Mouse (Mus musculus) adipocyte (in vitro differentiated cells): ENCODE results near the gene Adgrv1.
A peak's percentile ranks its signal among the peaks of the same experiment; 100 is the strongest.

ENCODE experiments used
- DNase-seq: peaks from one replicate; pipeline ENCODE4 v3.0.0-alpha.2; 2016; ENCODE audit warnings: low spot score

Gene Adgrv1

DNA sequence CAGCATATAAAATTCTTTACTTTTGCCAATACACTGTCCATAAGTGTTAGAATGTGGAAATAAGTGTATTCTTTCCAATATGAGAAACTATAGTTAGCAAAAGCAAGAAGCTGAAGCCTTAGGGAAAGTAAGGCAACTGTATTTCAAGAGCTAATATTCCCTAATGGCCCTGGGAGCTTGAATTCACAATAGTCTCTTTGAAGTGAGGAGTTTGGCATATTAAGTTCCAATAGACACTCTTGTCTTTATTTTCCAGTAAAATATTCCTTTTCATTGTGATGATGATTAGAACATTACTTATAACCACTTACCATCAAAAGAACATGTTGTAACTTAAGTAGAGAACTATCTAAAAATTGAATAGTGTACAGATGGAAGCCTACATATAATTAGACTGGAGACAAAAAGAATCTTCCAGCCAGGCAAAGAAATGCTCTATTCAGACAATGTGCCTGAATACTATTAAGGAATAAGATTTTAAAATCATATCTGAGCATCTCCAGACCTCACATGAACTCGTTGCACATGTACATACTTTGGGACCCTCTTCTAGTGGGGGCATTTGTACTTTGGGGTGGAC is 225.0 kb downstream of the Adgrv1 start:
- no peak for DNase-seq

- DNase-seq, result no peak
These were observed 230.1 kb downstream of the Adgrv1 start for GRCm38 (mm10) chr13:81402826-81403225.

DNA sequence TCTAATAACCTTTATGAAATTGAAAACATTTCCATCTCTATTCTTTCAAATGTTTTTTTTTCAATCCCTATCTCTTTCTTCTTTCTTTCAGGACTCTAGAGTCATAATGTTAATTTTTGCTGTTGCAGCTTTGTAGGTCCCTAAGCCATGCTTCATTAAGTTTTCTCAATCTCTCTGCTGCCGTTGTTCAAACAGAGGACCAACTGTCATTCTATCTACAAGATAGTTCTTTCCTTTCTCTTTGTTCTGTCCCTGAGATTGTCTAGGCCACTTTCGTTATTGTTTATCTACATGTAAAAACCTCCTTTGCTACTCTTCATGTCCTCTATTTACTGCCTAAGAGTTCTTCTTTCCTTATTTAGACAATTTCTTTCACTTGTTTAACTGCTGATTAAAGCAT is 230.8 kb downstream of the Adgrv1 start:
- DNase-seq, result no peak

- DNase-seq, result no peak
These were observed 231.2 kb downstream of the Adgrv1 start for GRCm38 (mm10) chr13:81401742-81402141.

DNA sequence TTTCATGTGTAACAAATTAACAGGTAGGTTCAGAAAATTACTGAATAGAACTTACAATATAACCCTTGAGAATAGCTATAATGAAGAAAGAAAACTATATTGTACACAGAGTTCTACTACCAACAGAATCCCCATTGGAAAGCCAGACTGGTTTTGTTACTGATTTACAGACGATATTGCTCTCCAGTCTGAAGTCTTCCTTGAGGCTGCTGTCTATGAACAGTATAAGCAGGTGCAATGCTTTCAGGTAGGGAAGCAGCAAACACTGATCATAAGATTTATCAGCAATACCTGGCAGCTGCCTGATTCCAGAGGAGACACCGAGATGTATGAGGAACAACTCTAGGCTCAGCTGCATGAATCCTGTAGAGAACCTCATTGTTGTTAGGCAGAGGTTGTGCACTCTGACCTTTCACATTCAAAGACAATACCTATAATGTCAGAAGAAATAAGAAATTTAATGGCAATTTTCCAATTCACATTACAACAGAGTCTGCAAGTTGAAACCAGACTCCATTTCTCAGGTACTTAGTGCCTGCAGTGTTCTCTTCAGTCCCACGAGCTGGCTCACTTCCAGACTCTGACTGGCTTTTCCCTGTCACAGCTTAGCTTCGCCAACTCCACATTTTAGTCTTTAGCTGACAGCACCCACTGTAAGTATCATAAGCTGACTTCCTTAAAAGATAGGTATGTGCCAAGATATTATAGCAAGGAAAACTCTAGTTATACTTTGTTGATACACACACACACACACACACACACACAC is 247.2 kb downstream of the Adgrv1 start:
- peak; percentile 3 for DNase-seq

DNA sequence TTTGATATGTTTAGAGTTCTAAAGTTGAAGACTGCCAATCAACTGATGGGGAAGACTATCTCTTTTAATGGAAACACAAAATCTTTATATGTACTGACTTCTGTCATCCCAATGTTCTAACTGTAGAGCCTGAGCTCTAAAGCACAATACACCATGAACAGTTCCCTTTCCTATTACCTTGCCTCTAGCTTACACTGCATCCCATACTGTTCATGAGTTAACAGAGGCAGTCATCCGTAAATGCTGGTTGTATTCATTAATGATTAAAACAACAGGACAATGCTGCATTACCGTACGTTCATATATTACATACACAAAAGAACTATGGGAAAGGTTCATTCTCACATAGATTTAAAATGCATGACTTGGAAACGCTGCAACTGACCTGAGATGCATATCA is 251.1 kb downstream of the Adgrv1 start:
- no peak for DNase-seq

GRCm38 (mm10) chr13:81370801-81371456 is 262.0 kb downstream of the Adgrv1 start:
- DNase-seq, result no peak

DNA sequence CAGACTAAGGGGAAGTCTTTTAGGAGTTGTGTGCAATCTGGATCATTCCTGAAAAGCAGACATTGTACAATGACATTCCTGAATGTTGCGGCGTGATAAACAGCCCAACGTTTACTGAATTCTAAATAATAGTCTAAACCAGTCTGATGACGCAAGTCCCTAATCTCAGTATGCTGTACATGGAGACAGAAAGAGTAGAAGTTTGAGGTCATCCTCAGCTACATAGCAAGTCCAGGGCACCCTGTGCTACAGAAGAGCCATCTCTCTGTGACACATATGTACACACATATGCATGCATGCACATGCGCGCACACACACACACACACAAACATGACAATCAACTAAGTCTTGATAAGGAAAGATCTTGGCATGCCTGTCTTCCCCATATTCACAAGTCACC is 262.8 kb downstream of the Adgrv1 start:
- DNase-seq, result no peak

DNA sequence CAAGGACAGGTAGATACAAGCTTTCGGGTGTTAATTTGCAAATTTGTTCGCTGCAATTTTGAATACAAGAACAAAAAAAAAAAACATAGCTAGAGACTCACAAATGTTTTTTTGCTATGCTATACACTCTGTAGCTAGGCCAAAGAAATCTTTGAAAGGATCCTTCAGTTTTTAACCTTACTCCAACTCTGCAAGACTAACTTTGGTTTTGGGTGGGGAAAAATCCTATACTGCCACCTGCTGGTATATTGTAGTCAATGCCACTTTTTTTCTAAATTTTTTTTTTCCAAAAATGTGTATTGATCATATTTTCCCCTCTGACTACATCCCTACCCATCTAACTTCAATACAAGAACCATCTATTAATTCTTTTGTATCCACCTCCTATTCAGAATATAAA is 263.4 kb downstream of the Adgrv1 start:
- DNase-seq, result peak; percentile 29

DNA sequence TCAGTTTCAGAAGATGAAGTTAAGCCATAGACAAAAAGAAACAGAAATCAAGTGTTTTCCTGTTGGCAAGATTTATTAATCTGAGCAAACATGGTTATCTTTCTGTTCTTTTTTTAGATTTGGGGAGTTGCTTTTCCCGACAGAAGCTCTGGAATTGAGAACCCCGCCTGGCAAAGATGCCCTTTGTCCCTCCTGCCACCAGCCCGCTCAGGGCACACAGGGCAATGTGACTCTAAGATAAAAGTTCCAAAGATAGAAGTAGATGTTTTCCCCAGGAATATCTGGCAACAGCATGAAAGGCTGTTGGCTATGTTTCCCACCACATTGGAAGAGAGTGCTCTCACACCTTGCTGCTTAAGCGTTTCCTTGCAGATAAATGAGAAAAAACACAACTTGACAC is 264.0 kb downstream of the Adgrv1 start:
- no peak for DNase-seq

DNA sequence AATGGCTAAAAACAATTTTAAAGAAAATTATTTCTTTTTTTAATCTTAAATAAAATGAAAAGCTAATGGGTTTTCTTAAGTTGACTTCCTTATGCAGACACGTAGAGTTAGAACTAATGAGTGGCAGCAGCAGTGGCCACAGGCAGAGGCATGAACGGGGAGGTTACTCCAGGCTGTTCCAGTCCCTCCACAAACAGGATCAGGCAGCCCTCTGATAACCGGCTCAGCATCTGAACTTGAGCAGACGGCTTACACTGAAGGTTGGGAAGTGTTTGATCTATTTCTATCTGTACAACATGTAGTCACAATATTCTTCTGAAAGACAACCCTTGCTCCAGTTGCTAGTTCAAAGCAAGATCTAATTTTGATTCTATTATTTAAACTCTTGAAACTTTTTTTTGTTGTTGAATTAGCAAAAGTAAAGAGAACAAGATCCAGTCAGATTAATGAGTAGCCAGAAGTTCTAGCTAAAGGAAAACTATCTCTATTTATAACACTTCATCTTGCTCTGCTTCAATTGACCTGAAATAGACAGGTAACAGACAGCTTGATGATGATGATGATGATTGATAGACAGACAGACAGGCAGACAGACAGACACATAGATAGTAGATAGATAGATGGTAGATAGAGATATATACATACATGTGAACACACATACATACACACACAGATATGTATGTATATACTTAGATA is 265.1 kb downstream of the Adgrv1 start:
- DNase-seq, result no peak

DNA sequence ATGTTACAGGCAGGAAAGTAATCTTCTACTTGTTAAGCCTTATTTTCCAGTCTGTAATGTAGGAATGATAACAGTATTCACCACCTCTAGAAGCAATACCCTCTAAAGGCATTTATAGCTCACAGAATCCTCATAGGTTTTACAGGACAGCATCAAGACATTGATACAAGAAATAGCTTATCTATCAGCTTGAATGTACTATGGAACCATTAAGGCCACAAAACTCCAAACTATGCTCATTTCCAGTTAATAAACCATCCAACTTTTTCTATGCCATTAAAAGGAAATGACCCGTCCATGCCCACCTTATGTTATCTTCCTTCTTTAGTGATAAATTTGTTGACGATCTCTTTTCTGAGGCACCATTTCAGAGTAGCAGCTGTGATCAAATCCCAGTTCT is 272.6 kb downstream of the Adgrv1 start:
- no peak for DNase-seq

DNA sequence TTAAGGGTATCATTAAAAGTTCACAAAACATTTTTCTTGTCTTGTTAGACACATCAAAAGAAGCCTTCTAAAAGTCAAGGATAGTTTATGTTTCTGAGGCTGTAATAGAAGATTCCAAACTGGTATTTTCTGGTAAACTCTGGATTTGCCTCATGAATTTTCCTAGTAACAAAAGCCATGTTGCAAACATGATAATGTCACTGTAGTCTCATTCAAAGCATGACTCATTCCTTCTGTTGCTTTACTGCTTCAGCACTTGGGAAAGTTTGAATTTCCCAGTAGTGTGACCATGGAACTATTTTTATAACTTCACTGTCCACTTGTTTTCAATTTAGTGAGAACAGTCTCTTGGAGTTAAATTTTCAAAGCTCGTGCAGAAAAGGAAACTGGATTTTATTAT is 274.2 kb downstream of the Adgrv1 start:
- peak; percentile 12 for DNase-seq

GRCm38 (mm10) chr13:81358365-81358764 is 274.6 kb downstream of the Adgrv1 start:
- no peak for DNase-seq

GRCm38 (mm10) chr13:81357215-81357614 is 275.7 kb downstream of the Adgrv1 start:
- peak; percentile 22 for DNase-seq

DNA sequence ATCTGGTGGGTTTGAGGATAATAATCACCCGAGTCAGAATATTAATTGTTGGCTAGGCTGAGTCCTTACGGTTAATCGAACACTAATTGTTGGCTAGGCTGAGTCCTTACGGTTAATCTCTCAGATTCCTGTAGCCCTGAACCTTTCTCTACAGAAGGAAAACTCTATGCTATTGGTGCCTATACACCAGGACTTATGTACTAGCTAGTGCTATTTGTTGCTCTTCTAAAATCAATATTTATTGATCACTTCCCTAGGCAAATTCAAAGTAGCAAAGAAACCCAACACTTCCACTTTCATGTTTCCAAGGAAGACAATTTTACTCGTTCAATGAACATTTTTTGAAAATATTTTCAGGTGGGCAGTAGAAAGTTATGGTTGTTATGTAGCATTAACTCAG is 278.4 kb downstream of the Adgrv1 start:
- no peak for DNase-seq

- DNase-seq, result no peak
These were observed 280.7 kb downstream of the Adgrv1 start for GRCm38 (mm10) chr13:81352296-81352695.

GRCm38 (mm10) chr13:81351462-81352155 is 281.3 kb downstream of the Adgrv1 start:
- DNase-seq, result no peak

DNA sequence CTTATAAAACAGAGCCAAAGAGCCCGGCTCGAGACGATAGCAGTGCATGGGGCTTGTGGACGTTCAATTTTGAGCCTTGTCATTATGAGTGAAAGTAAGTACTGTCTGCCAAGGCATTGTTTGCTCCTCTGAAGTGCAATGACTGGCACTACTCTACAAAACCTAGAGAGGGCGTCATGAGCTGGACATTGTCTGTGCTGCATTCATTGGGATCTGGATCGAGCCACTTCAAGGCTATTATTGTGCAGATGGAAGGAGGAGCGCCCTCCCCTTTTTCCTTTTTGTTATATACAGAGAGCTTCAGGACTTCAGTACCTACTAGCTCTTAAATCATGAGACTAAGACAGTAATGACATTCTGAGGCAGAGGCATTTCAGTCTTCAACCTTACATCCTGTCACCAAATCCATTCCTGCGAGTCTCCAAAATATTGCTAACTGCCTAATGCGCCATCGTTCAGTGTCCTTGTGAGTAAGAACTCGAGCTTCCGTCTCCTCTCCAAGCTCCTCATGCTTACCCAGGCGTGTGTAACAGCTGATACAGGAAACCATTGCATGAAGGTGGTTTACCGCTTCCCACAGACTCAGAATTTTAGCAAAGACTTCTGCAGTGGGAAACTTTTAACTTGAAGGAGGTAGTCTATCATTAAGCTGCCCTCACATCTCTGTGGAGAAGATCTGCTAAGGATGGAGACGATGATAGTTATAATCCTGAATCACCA is 285.5 kb downstream of the Adgrv1 start:
- DNase-seq, result no peak

DNA sequence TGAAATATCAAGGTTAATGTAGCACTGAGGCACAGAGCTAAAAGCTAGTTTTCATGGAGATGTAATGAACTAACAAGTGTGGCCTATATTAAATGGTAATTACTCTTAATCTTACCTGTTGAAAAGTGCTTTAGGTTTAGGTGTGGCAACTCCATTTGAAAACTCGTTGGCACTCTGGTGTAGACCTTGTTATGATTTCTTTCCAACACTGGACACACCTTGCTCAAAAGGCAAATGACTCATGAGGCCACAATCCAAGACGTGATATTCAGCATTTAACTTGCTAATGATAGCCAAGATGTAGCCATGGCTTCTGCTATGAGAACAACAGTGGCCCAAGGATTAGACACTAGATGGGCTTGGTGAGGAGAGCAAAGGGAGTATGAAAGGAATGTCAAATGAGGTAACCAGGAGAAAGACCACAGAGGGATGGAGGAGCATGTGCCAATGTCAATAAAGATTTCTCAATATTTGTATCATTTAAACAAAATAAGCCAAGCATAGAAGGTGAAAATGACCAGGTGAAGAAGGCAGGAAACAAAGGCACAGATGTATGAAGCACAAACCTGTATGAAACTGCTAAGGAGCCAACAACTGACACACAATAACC is 289.9 kb downstream of the Adgrv1 start:
- DNase-seq, result no peak

- no peak for DNase-seq
These were observed 297.7 kb downstream of the Adgrv1 start for GRCm38 (mm10) chr13:81335241-81335640.
